Mouse (Mus musculus) embryonic facial prominence, embryonic 11.5 days (tissue): Measurements from ENCODE around the gene Riok1. TPM values are rescaled to one million over a fixed set of nuclear protein-coding genes. Genes with fewer than 3 reads are reported as not detected.

Source experiments
- ATAC-seq: fragments of 200-750 bp; cut with Nextera tagmentation; replicated peaks from 2 replicates; pipeline ENCODE4 v1.8.0; 2017; ENCODE audit warnings: low read depth; ENCODE audit not compliant: insufficient number of reproducible peaks, low FRiP score, low TSS enrichment
- DNase-seq: peaks from one replicate; pipeline ENCODE4 v3.0.0-alpha.2; 2015; ENCODE audit warnings: low spot score
- H3K27ac ChIP-seq: fragments of 300-500 bp; sonication (generic); replicated peaks from 2 replicates; pipeline ENCODE4 v1.5.1; 2014; ENCODE audit warnings: mild to moderate bottlenecking, low read depth, low read length, control low read depth
- H3K27me3 ChIP-seq: fragments of 300-500 bp; sonication (generic); 2 replicates; pipeline ENCODE4 v1.6.1; 2014; ENCODE audit warnings: mild to moderate bottlenecking, low read length, moderate library complexity, mixed read lengths; ENCODE audit not compliant: control insufficient read depth, insufficient read depth
- H3K36me3 ChIP-seq: fragments of 300-500 bp; sonication (generic); replicated peaks from 2 replicates; pipeline ENCODE4 v1.6.1; 2014; ENCODE audit warnings: low read depth, mild to moderate bottlenecking, low read length, moderate library complexity, mixed read lengths; ENCODE audit not compliant: control insufficient read depth, insufficient read depth
- H3K4me1 ChIP-seq: fragments of 300-500 bp; sonication (generic); 2 replicates; pipeline ENCODE4 v1.6.1; 2014; ENCODE audit warnings: low read length, mixed read lengths; ENCODE audit not compliant: control insufficient read depth, insufficient read depth
- H3K4me2 ChIP-seq: fragments of 300-500 bp; sonication (generic); 2 replicates; pipeline ENCODE4 v1.6.1; 2014; ENCODE audit warnings: low read depth, mild to moderate bottlenecking, control low read depth, low read length, moderate library complexity
- H3K4me3 ChIP-seq: fragments of 300-500 bp; sonication (generic); 2 replicates; pipeline ENCODE4 v1.5.1; 2014; ENCODE audit warnings: low read depth, low read length, control low read depth
- H3K9ac ChIP-seq: fragments of 300-500 bp; sonication (generic); replicated peaks from 2 replicates; pipeline ENCODE4 v1.6.1; 2014; ENCODE audit warnings: mild to moderate bottlenecking, control low read depth, low read length
- H3K9me3 ChIP-seq: fragments of 300-500 bp; sonication (generic); replicated peaks from 2 replicates; pipeline ENCODE4 v1.6.1; 2016; ENCODE audit warnings: mild to moderate bottlenecking, low read length, inconsistent platforms, mixed read lengths; ENCODE audit not compliant: control insufficient read depth
- WGBS: fragments of 180-500 bp; shearing (Covaris S2); extraction: QIAGEN DNeasy Blood & Tissue Kit; methylation state at CpG from one replicate; pipeline ENCODE4 v1.1.7; 2014; 5-methylcytosine and 5-hydroxymethylcytosine counted together
- polyA plus RNA-seq: library from polyadenylated mRNA; unstranded; fragments of >200 nt; fragmentation: Nextera tagmentation; extraction: Ambion mirVana; gene quantifications from 2 replicates; pipeline ENCODE4 v1.2.1, GENCODE M21; 2014

Riok1 gene
- polyA plus RNA-seq, 1 experiment from 2014 or later = 54.9 TPM

DNA sequence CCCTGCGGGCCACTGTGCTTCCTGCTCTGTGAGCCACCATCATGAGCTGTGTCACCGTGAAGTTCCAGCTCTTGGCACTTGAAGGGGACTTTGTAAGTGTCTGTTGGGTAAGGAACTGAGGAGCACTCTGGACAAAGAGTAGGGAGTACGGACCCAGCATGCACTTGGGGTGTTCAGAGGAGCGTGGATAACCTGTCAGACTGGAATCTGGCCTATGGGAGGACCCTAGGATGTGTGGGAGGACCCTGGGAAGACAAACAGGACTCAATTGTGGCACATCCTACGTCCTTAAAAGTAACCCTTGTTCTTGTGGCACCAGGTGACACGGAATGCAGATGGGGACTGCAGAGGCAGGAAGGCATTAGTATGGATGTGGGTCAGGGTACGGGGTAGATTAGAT is 44.4 kb downstream of the Riok1 start:
- Histone ChIP-seq H3K9ac (no peak overlapping the region), H3K4me3 (no peak overlapping the region), H3K4me2 (no peak overlapping the region), H3K4me1 (no peaks in the 10 kb centered on the region; the same call in 1 of the 2 replicates), H3K27me3 (no peaks in the 10 kb centered on the region), H3K27ac (no peak overlapping the region), H3K9me3 (no peaks in the 10 kb centered on the region), H3K36me3 (no peaks in the 10 kb centered on the region)
- 78% methylated on average over 7 of the region's 7 CpGs for WGBS
- ATAC-seq = no peak
- DNase-seq = no peak

GRCm38 (mm10) chr13:38086711-38087110 is 49.9 kb downstream of the Riok1 start:
- Histone ChIP-seq H3K36me3 (no peaks in the 10 kb centered on the region), H3K9me3 (no peaks in the 10 kb centered on the region), H3K27ac (no peak overlapping the region), H3K9ac (no peak overlapping the region), H3K27me3 (no peaks in the 10 kb centered on the region), H3K4me1 (no peaks in the 10 kb centered on the region), H3K4me3 (no peak overlapping the region), H3K4me2 (no peak overlapping the region)
- DNase-seq (no peak), ATAC-seq (no peak)
- WGBS = 51% methylated on average over 3 of the region's 3 CpGs

DNA sequence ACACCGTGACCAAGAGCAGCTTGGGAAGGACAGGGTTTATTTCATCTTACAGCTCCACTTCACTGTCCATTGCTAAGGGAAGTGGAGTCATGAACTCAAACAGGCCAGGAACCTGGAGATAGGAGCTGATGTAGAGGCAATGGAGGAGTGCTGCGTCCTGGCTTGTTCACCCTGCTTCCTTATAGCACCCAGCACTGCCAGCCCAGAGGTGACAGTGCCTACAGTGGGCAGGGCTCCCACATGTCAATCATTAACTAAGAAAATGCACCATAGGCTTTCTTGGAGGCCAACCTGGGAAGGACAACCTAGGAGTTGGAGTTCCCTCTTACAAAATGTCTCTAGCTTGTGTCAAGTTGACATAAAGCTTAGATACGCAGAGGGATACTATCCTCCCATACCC is 51.2 kb downstream of the Riok1 start:
- ATAC-seq (no peak), DNase-seq (no peak)
- Histone ChIP-seq H3K36me3 (no peaks in the 10 kb centered on the region), H3K27me3 (no peaks in the 10 kb centered on the region), H3K4me3 (no peak overlapping the region), H3K4me1 (no peaks in the 10 kb centered on the region), H3K9me3 (no peaks in the 10 kb centered on the region), H3K27ac (no peak overlapping the region), H3K9ac (no peak overlapping the region), H3K4me2 (no peak overlapping the region)
- WGBS = 87% methylated on average over 3 of the region's 3 CpGs

- no peak overlapping the region for H3K4me2 ChIP-seq
- H3K9ac ChIP-seq = no peak overlapping the region
- H3K4me1 ChIP-seq = no peaks in the 10 kb centered on the region
- DNase-seq (no peak), ATAC-seq (no peak)
- no peak overlapping the region for H3K4me3 ChIP-seq
- 89% methylated on average over 6 of the region's 6 CpGs for WGBS
- H3K36me3 ChIP-seq = no peaks in the 10 kb centered on the region
- H3K27me3 ChIP-seq = no peaks in the 10 kb centered on the region
- no peak overlapping the region for H3K27ac ChIP-seq
- H3K9me3 ChIP-seq = no peaks in the 10 kb centered on the region
These were observed 52.7 kb downstream of the Riok1 start for GRCm38 (mm10) chr13:38089449-38089848.

- 61% methylated on average over 4 of the region's 4 CpGs for WGBS
- ATAC-seq (no peak), DNase-seq (no peak)
- no peaks in the 10 kb centered on the region for H3K9me3 ChIP-seq
- no peak overlapping the region for H3K4me2 ChIP-seq
- H3K4me1 ChIP-seq = no peaks in the 10 kb centered on the region
- H3K9ac ChIP-seq = no peak overlapping the region
- no peaks in the 10 kb centered on the region for H3K27me3 ChIP-seq
- no peak overlapping the region for H3K4me3 ChIP-seq
- no peak overlapping the region for H3K27ac ChIP-seq
- H3K36me3 ChIP-seq = no peaks in the 10 kb centered on the region
These were observed 53.1 kb downstream of the Riok1 start for GRCm38 (mm10) chr13:38089871-38090270.

GRCm38 (mm10) chr13:38096207-38096606 is 59.4 kb downstream of the Riok1 start:
- DNase-seq (no peak), ATAC-seq (no peak)
- Histone ChIP-seq H3K27me3 (no peaks in the 10 kb centered on the region), H3K4me2 (no peak overlapping the region), H3K36me3 (no peaks in the 10 kb centered on the region), H3K9ac (no peak overlapping the region), H3K4me1 (no peaks in the 10 kb centered on the region), H3K27ac (no peak overlapping the region), H3K4me3 (no peak overlapping the region), H3K9me3 (no peaks in the 10 kb centered on the region)
- WGBS = 55% methylated on average over 4 of the region's 4 CpGs

DNA sequence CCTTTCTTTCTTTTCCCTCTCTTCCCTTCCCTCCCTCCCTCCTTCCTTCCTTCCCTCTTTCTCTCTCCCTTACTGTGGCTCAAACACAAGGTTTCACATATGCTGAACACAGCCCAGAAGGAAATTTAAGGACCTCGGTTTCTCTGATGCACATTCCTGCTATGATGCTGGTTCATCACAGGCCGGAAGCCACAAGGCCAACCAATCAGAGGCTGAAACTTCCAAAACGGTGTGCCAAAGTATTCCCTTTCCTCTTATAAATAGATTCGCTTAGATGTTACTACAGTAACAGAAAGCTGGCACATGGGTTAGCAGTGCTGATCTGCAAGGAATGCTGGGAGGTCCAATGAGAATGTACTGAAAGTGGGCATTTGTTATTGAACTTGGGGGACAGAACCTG is 66.6 kb downstream of the Riok1 start:
- Histone ChIP-seq H3K9ac (no peak overlapping the region), H3K4me2 (no peak overlapping the region), H3K4me3 (no peak overlapping the region), H3K9me3 (no peaks in the 10 kb centered on the region), H3K27ac (no peak overlapping the region), H3K27me3 (no peaks in the 10 kb centered on the region), H3K36me3 (no peaks in the 10 kb centered on the region), H3K4me1 (no peaks in the 10 kb centered on the region)
- no peak for ATAC-seq
- 74% methylated on average over 4 of the region's 4 CpGs for WGBS
- DNase-seq = no peak

DNA sequence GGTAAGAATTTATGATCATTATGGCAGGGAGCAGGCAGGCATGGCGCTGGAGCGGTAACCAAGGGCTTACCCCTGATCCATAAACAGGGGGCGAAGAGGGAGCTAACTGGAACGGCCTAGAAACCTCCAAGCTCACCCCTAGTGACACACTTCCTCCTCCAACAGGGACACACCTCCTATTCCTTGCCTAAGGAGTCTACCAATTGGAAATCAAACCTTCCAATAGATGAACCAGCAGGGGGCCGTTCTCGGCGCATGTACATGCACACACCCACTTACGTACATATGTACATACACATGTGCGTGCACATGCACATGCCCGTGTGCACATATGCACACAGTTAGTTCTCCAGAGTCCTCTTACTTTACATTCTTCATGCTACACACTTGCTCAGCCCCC is 67.7 kb downstream of the Riok1 start:
- H3K27me3 ChIP-seq = no peaks in the 10 kb centered on the region
- no peak overlapping the region for H3K27ac ChIP-seq
- ATAC-seq = no peak
- WGBS = 96% methylated on average over 10 of the region's 10 CpGs
- no peaks in the 10 kb centered on the region for H3K36me3 ChIP-seq
- no peak overlapping the region for H3K4me3 ChIP-seq
- H3K9me3 ChIP-seq = no peaks in the 10 kb centered on the region
- H3K4me2 ChIP-seq = no peak overlapping the region
- H3K4me1 ChIP-seq = no peaks in the 10 kb centered on the region
- no peak overlapping the region for H3K9ac ChIP-seq
- DNase-seq = no peak
